Mouse (Mus musculus) spleen, adult 18-20 months (tissue): Measurements from ENCODE around the gene Pirb.
A peak's percentile ranks its signal among the peaks of the same experiment; 100 is the strongest.

ENCODE experiments used
- DNase-seq, 2 experiments: peaks; one replicate each; pipeline ENCODE4 v3.0.0; 2022; ENCODE audit warnings: mixed read lengths in 2 of 2

Gene Pirb

GRCm38 (mm10) chr7:3692382-3692986 lies 27.7 kb downstream of the Pirb start, which contains the start of gene Tsen34:
Gene Tsen34 (plus strand): TSS chr7:3692863.
- DNase-seq: no peak

DNA sequence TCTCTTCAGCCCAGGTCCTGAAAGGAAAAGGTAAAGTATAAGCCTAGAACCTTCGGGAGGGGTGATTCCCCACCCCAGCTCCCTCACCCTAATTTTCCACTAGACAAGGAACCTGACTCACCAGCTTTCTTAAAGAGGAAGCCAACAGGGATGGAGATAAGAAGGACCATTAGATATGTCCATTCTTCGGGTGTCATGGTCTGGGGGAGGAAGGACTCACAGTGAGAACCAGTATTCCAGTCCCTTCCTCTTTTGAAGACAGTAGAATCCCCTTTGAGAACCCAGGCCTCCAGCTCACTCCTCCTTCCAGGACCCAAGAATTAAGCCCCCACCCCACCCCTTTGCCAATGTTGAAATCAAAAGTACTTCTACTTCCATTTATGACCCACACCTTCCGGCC lies 28.3 kb downstream of the Pirb start:
- no peak for DNase-seq

DNA sequence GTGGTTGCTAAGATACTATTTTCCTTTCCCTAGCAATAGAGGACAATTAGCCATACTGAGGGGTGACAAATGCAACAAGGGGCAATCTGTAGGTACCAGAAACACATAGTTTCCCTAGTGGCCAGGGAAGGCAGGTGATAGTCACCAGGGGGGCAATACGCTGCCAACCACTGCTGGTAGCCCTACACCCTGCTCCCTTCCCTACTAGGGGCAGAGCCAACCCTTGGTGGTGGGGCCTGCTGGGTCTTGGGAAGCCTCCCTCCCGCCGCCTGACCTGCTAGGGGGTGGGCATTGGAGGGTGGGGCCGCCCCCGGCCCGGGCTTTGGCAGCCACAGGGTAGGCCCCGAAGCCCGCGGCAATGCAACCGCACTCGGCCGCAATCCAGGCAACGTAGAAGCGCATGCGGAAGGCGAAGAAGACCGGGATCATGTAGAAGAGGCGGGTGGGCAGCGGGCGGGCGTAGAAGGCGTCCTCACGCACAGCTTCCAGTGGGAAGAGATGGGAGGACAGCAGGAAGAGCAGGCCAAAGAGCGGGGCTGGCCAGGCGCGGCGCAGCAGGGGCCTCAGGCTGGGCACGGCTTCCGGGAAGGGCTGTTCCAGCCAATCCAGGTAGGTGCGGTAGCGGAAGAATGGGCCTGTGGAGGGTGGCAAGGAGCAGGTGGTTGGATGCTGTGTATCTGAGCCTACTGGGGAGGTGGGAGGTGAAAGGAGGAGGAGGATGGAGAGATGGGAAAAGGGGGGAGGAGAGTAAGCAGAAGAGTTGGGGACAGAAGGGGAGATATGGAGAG lies 34.6 kb downstream of the Pirb start:
- DNase-seq: no peak

DNA sequence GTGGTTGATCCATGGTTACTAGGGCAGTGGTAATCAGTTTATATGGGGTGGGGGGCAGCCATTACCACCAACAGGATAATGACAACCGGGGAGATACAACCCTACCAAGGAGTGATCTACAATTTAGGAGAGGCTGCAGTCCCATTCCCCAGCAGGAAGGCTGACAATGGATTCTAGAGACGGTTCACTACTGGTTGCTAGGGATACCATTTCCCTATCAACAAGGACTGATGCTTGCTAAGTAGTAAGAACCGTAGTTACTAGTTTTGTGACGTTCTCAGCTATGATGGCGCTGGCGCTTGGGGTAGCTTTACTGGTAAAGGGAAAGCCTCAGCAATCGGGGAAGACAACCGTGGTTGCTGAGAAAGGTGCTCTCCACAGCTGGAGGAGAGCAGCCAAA lies 35.5 kb downstream of the Pirb start:
- DNase-seq: no peak

GRCm38 (mm10) chr7:3683908-3684550 lies 36.2 kb downstream of the Pirb start:
- DNase-seq: no peak

DNA sequence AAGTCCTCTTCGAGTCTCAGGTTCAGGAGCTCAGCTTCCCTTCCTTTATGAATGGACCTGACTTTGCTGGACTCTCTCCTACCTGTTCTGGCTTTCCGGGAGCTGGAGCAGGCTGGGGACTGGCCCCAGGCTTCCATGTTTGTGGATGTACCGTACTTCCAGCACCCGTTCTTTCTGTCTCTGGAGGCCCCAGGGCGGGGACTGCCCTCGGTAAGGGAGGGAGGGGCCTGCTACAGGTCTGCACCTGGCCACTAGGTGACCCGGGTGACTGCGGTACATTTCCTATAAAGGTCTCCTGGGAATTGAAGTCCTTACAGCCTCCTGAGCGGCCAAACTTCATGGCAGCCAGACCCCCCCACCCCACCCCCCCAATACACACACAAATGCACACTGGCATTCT lies 42.8 kb downstream of the Pirb start, which contains the start of gene Tmc4:
Gene Tmc4 (minus strand): TSS at position 212 of the 400 bp plus-strand sequence.
- no peak for DNase-seq

GRCm38 (mm10) chr7:3676371-3676770 lies 43.8 kb downstream of the Pirb start:
- no peak for DNase-seq

DNA sequence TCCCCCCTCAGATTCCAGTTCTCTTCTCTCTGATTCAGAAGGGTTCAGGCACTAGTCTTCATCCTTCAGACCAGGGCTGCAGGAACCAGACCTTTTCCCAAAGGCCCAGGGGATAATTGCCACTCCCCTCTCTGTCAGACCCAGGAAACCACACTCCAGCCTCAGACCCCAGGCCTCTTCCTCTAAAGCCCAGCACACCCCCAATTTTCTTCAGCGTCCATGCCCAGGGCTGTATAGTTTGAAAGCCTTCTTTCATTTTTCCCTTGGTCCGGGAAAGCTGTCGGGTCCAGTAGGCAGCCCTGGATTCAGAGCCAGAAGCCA lies 45.0 kb downstream of the Pirb start:
- DNase-seq: no peak

- DNase-seq: peak; percentile 64 to 82
Observed at GRCm38 (mm10) chr7:3674507-3675227, 45.5 kb downstream of the Pirb start.

GRCm38 (mm10) chr7:3666921-3667391 lies 53.2 kb downstream of the Pirb start:
- no peak for DNase-seq

DNA sequence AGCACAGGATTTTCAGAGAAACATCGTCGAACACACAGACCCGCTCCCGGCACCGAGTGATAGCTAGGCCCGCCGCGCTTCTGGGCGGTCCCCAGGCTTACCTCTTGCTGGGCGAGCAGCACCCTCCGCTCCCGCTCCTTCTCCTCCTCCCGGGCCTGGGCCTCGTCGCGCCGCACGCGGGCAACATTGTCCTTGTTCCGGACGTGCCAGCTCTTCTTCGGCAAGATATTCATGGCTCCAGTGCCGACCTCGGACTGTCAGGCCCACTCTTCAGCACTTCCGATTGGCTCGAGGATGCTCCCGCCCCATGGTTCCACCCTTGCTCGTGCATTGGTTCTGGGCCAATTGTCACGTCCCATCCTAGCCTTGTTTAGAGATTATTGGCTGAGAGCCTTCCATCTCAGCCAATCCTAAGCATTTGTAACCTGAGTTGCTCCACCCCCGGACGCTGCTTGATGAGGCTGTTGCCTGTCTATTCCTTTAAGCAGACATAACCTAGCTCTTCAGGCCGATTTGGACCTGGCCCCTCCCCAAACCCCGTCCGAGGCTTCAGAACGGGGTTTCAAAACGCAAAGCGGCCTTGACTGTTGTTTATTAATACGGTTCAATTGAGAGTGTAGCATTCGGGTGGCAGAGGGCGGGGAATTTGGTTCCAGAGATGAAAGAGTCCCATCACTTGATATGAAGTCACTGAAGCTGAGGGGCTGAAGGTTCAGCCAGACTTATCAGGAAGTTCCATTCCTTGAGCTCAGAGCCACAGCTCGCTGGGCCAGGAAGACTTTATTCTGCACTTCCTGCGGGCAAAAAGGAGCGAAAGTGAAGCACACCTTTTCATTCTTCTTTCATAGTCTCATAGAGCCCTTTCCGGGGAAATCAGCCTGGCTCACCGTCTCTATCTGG lies 54.7 kb downstream of the Pirb start, which contains the start of gene Leng1:
Gene Leng1 (minus strand): TSS at position 626 of the 900 bp plus-strand sequence.
- peak; percentile 84 to 86 for DNase-seq

DNA sequence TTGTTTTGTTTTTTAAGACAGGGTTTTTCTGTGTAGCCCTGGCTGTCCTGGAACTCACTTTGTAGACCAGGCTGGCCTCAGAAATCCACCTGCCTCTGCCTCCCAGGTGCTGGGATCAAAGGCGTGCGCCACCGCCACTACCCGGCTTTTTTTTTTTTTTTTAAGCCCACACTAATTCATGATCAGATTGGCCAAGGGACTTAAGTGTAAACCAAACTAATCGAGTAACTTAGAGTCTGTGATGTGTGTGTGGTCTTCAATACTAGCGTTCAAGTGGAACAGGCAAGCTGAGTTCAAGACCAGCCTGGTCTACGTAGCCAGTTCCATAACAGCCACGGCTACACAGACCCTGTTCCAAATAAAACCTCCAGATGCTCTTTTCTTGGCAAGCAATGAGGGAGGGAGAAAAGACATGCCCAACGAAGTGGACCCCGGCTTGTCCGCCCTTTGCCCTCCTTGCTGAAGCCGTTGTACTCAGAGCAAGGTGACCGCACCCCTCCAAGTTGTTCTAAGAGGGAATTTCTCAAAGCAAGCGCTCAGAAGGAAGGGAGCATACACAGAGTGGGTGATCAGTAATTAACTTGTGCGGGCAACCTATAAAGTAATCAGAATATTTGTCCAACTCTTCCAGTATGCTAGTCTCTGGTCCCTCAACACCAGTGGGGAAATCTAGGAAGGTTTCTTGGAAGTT lies 55.5 kb downstream of the Pirb start:
- no peak for DNase-seq
